Mouse (Mus musculus): Measurements from ENCODE around the gene Kirrel.

Gene Kirrel

GRCm38 (mm10) chr3:87079751-87080150 lies 94.8 kb downstream of the Kirrel start:
- DNase-seq (ENCODE audit: low read depth in 2 of 2, low spot score in 2 of 2) = no peak

GRCm38 (mm10) chr3:87079301-87079700 lies 95.2 kb downstream of the Kirrel start:
- no peak for DNase-seq (ENCODE audit: low read depth in 2 of 2, low spot score in 2 of 2)

- DNase-seq (ENCODE audit: low read depth in 2 of 2, low spot score in 2 of 2) = no peak
These were observed 96.9 kb downstream of the Kirrel start for GRCm38 (mm10) chr3:87077681-87078080.

- no peak for DNase-seq (ENCODE audit: low read depth in 2 of 2, low spot score in 2 of 2)
These were observed 97.6 kb downstream of the Kirrel start for GRCm38 (mm10) chr3:87076899-87077298.

GRCm38 (mm10) chr3:87076161-87076560 lies 98.4 kb downstream of the Kirrel start:
- no peak for DNase-seq (ENCODE audit: low read depth in 2 of 2, low spot score in 2 of 2)

- no peak for DNase-seq (ENCODE audit: low read depth in 2 of 2, low spot score in 2 of 2)
These were observed 101.7 kb downstream of the Kirrel start for GRCm38 (mm10) chr3:87072612-87073515.

GRCm38 (mm10) chr3:87072191-87072590 lies 102.4 kb downstream of the Kirrel start:
- no peak for DNase-seq (ENCODE audit: low read depth in 2 of 2, low spot score in 2 of 2)

- no peak for DNase-seq (ENCODE audit: low read depth in 2 of 2, low spot score in 2 of 2)
These were observed 107.1 kb downstream of the Kirrel start for GRCm38 (mm10) chr3:87067396-87067975.

- no peak for DNase-seq (ENCODE audit: low read depth in 2 of 2, low spot score in 2 of 2)
These were observed 120.6 kb downstream of the Kirrel start for GRCm38 (mm10) chr3:87053939-87054338.

- DNase-seq (ENCODE audit: low read depth in 2 of 2, low spot score in 2 of 2) = no peak
These were observed 126.7 kb downstream of the Kirrel start for GRCm38 (mm10) chr3:87047801-87048200.

GRCm38 (mm10) chr3:87041733-87042132 lies 132.8 kb downstream of the Kirrel start:
- no peak for DNase-seq (ENCODE audit: low read depth in 2 of 2, low spot score in 2 of 2)

- DNase-seq (ENCODE audit: low read depth in 2 of 2, low spot score in 2 of 2) = no peak
These were observed 136.0 kb downstream of the Kirrel start for GRCm38 (mm10) chr3:87038500-87038899.

GRCm38 (mm10) chr3:87034061-87034460 lies 140.5 kb downstream of the Kirrel start:
- no peak for DNase-seq (ENCODE audit: low read depth in 2 of 2, low spot score in 2 of 2)

GRCm38 (mm10) chr3:87033357-87033756 lies 141.2 kb downstream of the Kirrel start:
- peak; percentile 50 to 60 for DNase-seq (ENCODE audit: low read depth in 2 of 2, low spot score in 2 of 2)

- DNase-seq (ENCODE audit: low read depth in 2 of 2, low spot score in 2 of 2) = peak; percentile 23 to 44
These were observed 143.7 kb downstream of the Kirrel start for GRCm38 (mm10) chr3:87030855-87031254.

Data from CD8-positive naive resting alpha-beta T cell, adult 2 months (primary cell).